In the genomic region with DNA sequence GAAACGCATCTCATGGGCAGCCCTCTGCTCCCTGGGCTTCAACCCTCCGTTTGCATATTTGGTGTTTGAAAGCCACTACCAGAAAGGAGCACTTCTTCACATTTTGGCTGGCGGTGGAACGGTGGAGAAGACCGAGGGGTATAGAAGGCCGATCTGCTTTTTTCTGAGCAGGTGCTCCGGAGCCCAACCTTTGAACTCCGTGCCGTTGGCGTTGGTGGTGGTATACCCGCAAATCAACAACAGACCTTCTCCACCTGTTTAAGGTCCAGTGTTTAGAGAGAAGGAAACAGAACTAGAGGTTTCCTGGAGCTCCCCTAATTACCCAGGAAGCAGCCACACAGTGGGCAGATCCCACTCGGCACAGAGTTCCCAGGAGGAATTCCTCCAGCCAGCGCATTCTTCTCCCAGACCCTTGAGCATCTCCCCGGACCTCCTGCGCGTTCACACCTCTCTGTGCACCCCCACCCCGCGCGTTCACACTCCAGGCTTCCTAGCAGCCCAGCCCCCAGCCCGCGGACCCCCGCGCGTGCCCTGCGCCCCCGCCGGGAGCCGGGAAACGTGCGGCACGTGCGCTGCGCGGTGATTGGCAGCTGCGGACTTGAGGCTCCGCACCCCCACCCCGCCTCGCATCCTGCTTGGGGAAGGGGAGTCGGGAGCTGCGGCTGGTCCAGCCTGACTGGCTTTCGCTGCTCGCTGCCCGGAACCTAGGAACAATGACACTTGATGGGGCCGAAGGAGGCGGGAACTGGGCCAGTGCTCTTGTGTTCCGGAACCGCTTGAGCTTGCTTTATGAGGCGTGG, we compare ENCODE assay signal across 7 mouse cellular contexts. TPM values are rescaled to one million over a fixed set of nuclear protein-coding genes. Genes with fewer than 3 reads are reported as not detected.
DNase-seq lines count a peak whose midpoint lies in the region; ATAC-seq and TF ChIP-seq lines count a peak whose summit lies in the region.

No protein-coding gene starts in this region.

- H3K9ac ChIP-seq in heart, adult 2 months (ENCODE audit: low read depth, low read length): peak overlapping the region; percentile 86
- H3K9ac ChIP-seq in intestine, embryonic 16.5 days (ENCODE audit: low read depth, low read length): peak overlapping the region; percentile 73
- peak overlapping the region; percentile 51 for H3K9ac ChIP-seq in limb, embryonic 12.5 days (replicated peaks)
- peak overlapping the region; percentile 70 for H3K9ac ChIP-seq in midbrain, embryonic 11.5 days (ENCODE audit: low read length)
- no peak overlapping the region for H3K9ac ChIP-seq in stomach, embryonic 15.5 days

- peak overlapping the region; percentile 99 for H3K4me2 ChIP-seq in intestine, embryonic 16.5 days (ENCODE audit: low read depth, low read length)
- H3K4me2 ChIP-seq in limb, embryonic 12.5 days: peak overlapping the region; percentile 79
- peak overlapping the region; percentile 84 for H3K4me2 ChIP-seq in midbrain, embryonic 11.5 days
- peak overlapping the region; percentile 98 for H3K4me2 ChIP-seq in stomach, embryonic 15.5 days

- peak; percentile 94 for DNase-seq in brain, embryonic 14.5 days (ENCODE audit: low read depth)
- peak; percentile 88 for DNase-seq in embryo, embryonic 9.5 days (ENCODE audit: extremely low spot score)
- DNase-seq in heart, adult 2 months: peak; percentile 73 to 77
- peak; percentile 98 for DNase-seq in midbrain, embryonic 11.5 days (ENCODE audit: low spot score, missing footprints)

- 0 out of 2 replicates have a peak, but pooled peaks cover 2% of the 10 kb centered on the region for H3K27me3 ChIP-seq in heart, adult 2 months (ENCODE audit: control insufficient read depth, insufficient read depth, low read length)
- H3K27me3 ChIP-seq in intestine, embryonic 16.5 days (replicated peaks; ENCODE audit: control insufficient read depth, insufficient read depth, low read length): no peaks in the 10 kb centered on the region
- H3K27me3 ChIP-seq in limb, embryonic 12.5 days: peaks cover 17% of the 10 kb centered on the region
- H3K27me3 ChIP-seq in midbrain, embryonic 11.5 days (ENCODE audit: control insufficient read depth, insufficient read depth, low read length): peaks cover 3% of the 10 kb centered on the region; the same call in 1 of the 2 replicates
- no peaks in the 10 kb centered on the region for H3K27me3 ChIP-seq in stomach, embryonic 15.5 days (replicated peaks)

- no peak for TF ChIP-seq EP300 in heart, adult 2 months (IDR thresholded peaks at IDR 0.05; ENCODE audit: insufficient read depth, low read depth, low read length)

- peak; percentile 76 for ATAC-seq in intestine, embryonic 16.5 days
- ATAC-seq in limb, embryonic 12.5 days (ENCODE audit: insufficient number of reproducible peaks, insufficient read depth, low FRiP score, low TSS enrichment, low read depth): peak; percentile 81
- ATAC-seq in midbrain, embryonic 11.5 days (ENCODE audit: low FRiP score): peak; percentile 94
- peak; percentile 57; the same call in 1 of the 2 replicates for ATAC-seq in stomach, embryonic 15.5 days (ENCODE audit: insufficient read depth, low FRiP score, low read depth)

- no peaks in the 10 kb centered on the region for H3K36me3 ChIP-seq in heart, adult 2 months (ENCODE audit: control insufficient read depth, insufficient read depth, low read length)
- no peaks in the 10 kb centered on the region for H3K36me3 ChIP-seq in intestine, embryonic 16.5 days (ENCODE audit: control insufficient read depth, insufficient read depth, low read length)
- H3K36me3 ChIP-seq in limb, embryonic 12.5 days: no peaks in the 10 kb centered on the region
- H3K36me3 ChIP-seq in midbrain, embryonic 11.5 days (ENCODE audit: control insufficient read depth, insufficient read depth, low read length): no peaks in the 10 kb centered on the region
- no peaks in the 10 kb centered on the region for H3K36me3 ChIP-seq in stomach, embryonic 15.5 days

- 12% methylated on average over 48 of the region's 48 CpGs for WGBS in heart, adult 2 months
- 4% methylated on average over 48 of the region's 48 CpGs for WGBS in intestine, embryonic 16.5 days
- 2% methylated on average over 48 of the region's 48 CpGs for WGBS in limb, embryonic 12.5 days
- 3% methylated on average over 48 of the region's 48 CpGs for WGBS in midbrain, embryonic 11.5 days
- 4% methylated on average over 48 of the region's 48 CpGs for WGBS in stomach, embryonic 15.5 days

- peaks cover 5% of the 10 kb centered on the region for H3K4me1 ChIP-seq in heart, adult 2 months (ENCODE audit: control insufficient read depth, insufficient read depth, low read length)
- peaks cover 16% of the 10 kb centered on the region for H3K4me1 ChIP-seq in intestine, embryonic 16.5 days (ENCODE audit: control insufficient read depth, insufficient read depth, low read length)
- peaks cover 26% of the 10 kb centered on the region for H3K4me1 ChIP-seq in limb, embryonic 12.5 days (replicated peaks)
- H3K4me1 ChIP-seq in midbrain, embryonic 11.5 days (ENCODE audit: control insufficient read depth, insufficient read depth, low read length): peaks cover 8% of the 10 kb centered on the region; the same call in 1 of the 2 replicates
- 0 out of 2 replicates have a peak, but pooled peaks cover 3% of the 10 kb centered on the region for H3K4me1 ChIP-seq in stomach, embryonic 15.5 days

- intact Hi-C loops in heart, adult 2 months (cut with DNase I): loop anchor here (2.0 to 5.0 kb wide), 3 partner anchors 46 to 86 kb away; partner anchors contain the start of gene Kdm7a

- peak overlapping the region; percentile 63 for H3K4me3 ChIP-seq in heart, adult 2 months
- H3K4me3 ChIP-seq in intestine, embryonic 16.5 days (ENCODE audit: low read length): peak overlapping the region; percentile 58
- H3K4me3 ChIP-seq in limb, embryonic 12.5 days (replicated peaks): peak overlapping the region; percentile 44
- peak overlapping the region; percentile 43 for H3K4me3 ChIP-seq in midbrain, embryonic 11.5 days (ENCODE audit: low read depth, low read length)
- H3K4me3 ChIP-seq in stomach, embryonic 15.5 days (replicated peaks): peak overlapping the region; percentile 54

- TF ChIP-seq CTCF in brain, embryonic 14.5 days (IDR thresholded peaks at IDR 0.05; ENCODE audit: borderline replicate concordance, extremely low read depth, insufficient read depth, insufficient read length): no peak
- TF ChIP-seq CTCF in heart, adult 2 months (IDR thresholded peaks at IDR 0.05): no peak

- TF ChIP-seq POLR2A in brain, embryonic 14.5 days (IDR thresholded peaks at IDR 0.05; ENCODE audit: borderline replicate concordance, extremely low read depth, insufficient read depth, insufficient read length, poor library complexity, severe bottlenecking): peak; percentile 5; the same call in 1 of the 2 replicates
- TF ChIP-seq POLR2A in heart, adult 2 months (IDR thresholded peaks at IDR 0.05; ENCODE audit: insufficient read depth, low read depth, low read length): no peak

- no peaks in the 10 kb centered on the region for H3K79me2 ChIP-seq in heart, adult 2 months (replicated peaks; ENCODE audit: control insufficient read depth, insufficient read depth, low read length)

- peak overlapping the region; percentile 66; the same call in 1 of the 2 replicates for H3K27ac ChIP-seq in heart, adult 2 months
- H3K27ac ChIP-seq in intestine, embryonic 16.5 days (ENCODE audit: low read length): peak overlapping the region; percentile 74
- peak overlapping the region; percentile 70 for H3K27ac ChIP-seq in limb, embryonic 12.5 days
- H3K27ac ChIP-seq in midbrain, embryonic 11.5 days (ENCODE audit: low read depth, low read length): peak overlapping the region; percentile 59
- H3K27ac ChIP-seq in stomach, embryonic 15.5 days: peak overlapping the region; percentile 67

- no peaks in the 10 kb centered on the region for H3K9me3 ChIP-seq in intestine, embryonic 16.5 days (ENCODE audit: control insufficient read depth, low read length)
- no peaks in the 10 kb centered on the region for H3K9me3 ChIP-seq in limb, embryonic 12.5 days
- H3K9me3 ChIP-seq in midbrain, embryonic 11.5 days (ENCODE audit: control insufficient read depth, low read length): no peaks in the 10 kb centered on the region
- H3K9me3 ChIP-seq in stomach, embryonic 15.5 days: no peaks in the 10 kb centered on the region

RNA-seq across cellular contexts. Expression of gene Kdm7a, which starts 49.9 kb away (rescaled TPM):
- 7.1 and 9.6 TPM in 2 replicates for polyA plus RNA-seq in brain, embryonic 14.5 days (2012; rRNA removed)
- total RNA-seq in heart, adult 2 months (2021): 10 to 100 TPM; 18.5 to 20.5 TPM
- polyA plus RNA-seq in heart, adult 2 months (2012; rRNA removed): 2.5 and 5.9 TPM in 2 replicates
- 3.9 and 4.0 TPM in 2 replicates for polyA plus RNA-seq in intestine, embryonic 16.5 days (2015; fragmentation: Nextera tagmentation; extraction: Ambion mirVana)
- 11.3 and 11.6 TPM in 2 replicates for polyA plus RNA-seq in limb, embryonic 12.5 days (2016; fragmentation: Nextera tagmentation; extraction: Ambion mirVana)
- 15.8 and 17.0 TPM in 2 replicates for polyA plus RNA-seq in midbrain, embryonic 11.5 days (2014; fragmentation: Nextera tagmentation; extraction: Ambion mirVana)
- polyA plus RNA-seq in stomach, embryonic 15.5 days (2015; fragmentation: Nextera tagmentation; extraction: Ambion mirVana): 5.9 and 6.2 TPM in 2 replicates

Comparison
In these comparisons a context has a peak if more than half of its experiments do, and no peak if none do; other contexts are left out.
1. Peak in every context shown above with its lines: DNase-seq, ATAC-seq, H3K4me3 ChIP-seq and H3K27ac ChIP-seq.